Mouse (Mus musculus): ENCODE data around the gene Hira.
"Not testable (repeated sequence)": the region's sequence is repeated elsewhere in the genome, so short reads cannot be mapped to it uniquely, and the experiment has no call there.

Hira gene

DNA sequence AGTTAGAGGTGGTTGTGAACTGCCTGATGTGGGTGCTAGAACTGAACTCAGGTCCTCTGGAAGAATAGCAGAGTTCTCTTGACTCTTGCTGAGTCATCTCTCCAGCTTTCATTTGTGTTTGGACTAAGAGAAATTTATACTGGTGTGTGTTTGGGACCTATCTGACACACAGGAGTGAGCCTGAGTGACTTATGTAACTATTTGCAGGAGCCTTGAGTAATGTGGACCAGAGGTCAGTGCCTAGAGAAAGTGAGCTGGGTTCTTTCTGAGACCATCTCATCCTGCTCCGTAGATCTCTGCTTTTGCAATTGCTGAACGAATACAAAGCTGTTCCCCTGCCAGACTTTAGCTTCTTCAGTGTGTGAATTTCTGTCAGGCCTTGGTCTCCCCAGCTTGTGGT lies 44.9 kb downstream of the Hira start:
- no peak for DNase-seq (ENCODE audit: low spot score in 2 of 2)

DNA sequence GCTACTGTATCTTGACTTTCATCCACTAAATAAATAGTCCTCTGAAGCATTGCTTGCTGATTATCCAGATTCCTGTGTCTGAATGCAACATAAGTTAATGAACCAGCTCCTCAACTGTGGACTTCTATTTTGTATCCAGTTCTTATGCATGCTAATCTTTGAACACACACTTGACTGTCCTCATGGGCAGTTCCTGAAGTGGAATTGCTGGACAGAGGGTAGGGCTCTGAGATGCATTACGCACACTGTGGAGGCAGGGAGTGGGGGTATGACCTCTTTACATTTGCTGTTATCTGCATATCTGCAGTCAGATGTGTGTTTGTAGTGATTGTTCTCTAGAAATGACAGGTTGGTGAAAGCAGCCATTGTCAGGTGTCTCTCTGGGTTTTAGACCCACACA lies 51.1 kb downstream of the Hira start:
- DNase-seq (ENCODE audit: low spot score in 2 of 2): no peak

DNA sequence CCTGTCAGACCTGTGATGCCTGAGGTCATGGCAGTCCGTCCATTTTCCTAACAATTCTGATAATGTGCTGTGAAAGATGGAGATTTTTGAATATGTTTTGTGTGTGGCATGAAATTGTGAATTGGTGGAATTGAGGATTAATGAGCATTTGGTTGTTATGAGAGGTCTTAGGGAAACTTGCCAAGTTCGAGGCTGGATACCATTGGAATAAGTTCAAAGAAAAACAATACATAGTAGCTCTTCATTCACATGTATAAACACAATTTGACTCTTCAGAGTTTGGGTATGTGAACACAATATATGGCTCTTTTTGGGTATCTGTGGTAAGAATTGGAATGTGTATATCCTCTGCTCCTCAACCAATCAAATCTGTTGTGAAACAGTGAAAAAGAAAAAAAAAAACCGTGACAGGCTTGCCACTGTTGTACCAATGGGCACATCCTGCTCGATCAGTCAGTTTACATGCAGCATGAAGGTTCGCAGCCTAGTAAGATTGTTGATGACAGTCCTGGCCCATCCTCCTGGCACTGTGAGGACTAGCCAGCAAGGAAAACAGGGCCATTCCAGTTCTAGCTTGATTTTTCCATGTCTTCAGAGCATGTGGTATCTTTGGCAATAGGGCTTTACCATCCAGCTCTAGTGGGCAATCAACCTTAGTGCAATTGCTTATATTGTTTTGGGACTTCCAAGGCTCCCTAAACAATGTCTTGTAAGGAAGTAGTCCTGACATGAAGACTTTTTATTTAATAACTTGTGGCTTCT lies 61.7 kb downstream of the Hira start:
- no peak for DNase-seq (ENCODE audit: low spot score in 2 of 2)

DNA sequence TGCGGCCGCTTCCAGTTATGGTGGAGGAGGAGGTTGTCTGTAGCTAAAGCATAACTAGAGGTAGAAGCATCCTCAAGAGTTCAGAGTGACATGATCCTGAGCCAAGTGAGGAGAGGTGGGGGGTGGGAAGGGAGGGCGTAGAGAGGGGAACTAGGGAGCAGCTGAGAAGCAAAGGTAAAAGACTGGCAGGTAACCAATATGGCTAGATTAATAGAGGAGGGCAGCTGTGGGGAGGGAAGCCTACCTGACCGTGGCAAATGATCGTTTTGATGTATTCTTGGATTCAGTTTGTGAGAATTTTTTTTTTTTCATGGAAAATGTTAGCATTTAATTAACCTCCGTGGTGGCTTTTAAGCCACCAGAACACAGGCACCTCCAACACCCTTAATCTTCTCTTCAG lies 67.1 kb downstream of the Hira start:
- no peak for DNase-seq (ENCODE audit: low spot score in 2 of 2)

DNA sequence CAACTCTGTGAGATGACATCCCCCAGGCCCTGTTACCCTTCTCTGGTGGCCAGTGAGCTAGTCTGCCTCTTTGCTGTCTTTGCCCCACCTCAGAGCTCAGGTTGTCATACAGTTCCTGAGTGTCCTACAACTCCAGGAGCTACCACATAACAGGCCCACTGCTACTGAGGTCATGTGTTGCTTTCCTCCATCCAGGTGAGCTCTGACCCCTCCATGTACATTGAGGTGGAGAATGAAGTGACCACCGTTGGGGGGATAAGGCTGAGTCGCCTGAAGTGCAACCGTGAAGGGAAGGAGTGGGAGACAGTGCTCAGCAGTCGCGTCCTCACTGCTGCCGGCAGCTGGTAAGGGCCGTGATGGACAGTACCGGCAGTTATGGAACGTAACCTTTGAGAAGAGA lies 72.1 kb downstream of the Hira start:
- no peak for DNase-seq (ENCODE audit: low spot score in 2 of 2)

DNA sequence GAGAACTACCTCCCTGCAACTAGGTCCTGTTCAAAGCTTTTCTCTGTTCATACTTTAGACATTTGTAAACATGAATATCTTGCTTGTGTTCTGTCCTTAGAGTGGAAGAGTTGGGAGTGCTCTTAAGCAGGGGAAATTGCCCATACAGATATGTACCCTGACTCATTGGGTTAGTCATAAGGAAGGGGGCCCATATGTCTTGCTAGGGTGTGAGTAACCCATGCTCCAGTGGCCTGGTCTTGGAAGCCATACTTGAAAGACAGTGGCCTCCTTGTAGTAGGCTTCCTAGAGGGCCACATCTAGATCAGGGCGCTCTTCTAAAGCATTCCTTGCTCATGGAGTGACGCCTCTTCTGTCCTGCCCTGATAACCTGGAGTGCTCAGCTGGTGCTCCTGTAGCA lies 73.5 kb downstream of the Hira start:
- no peak for DNase-seq (ENCODE audit: low spot score in 2 of 2)

DNA sequence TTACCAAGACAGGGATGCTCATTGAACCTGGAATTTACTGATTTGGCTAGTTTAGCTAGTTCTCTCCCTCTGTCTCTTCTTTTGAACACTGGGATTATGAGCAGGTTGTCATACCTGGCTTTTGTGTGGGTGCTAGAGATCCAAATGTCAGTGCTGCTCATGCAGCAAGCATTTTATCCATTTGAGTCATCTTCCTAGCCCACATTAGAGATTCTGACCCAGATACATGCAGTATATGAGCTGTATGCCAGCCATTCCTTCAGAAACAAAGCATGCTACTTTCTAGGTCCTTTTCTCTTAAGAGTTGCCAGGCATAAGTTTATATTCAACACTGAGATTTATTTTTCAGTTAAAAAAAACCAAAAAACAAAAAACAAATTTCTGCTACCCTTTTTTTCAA lies 76.0 kb downstream of the Hira start:
- DNase-seq (ENCODE audit: low spot score in 2 of 2): no peak

DNA sequence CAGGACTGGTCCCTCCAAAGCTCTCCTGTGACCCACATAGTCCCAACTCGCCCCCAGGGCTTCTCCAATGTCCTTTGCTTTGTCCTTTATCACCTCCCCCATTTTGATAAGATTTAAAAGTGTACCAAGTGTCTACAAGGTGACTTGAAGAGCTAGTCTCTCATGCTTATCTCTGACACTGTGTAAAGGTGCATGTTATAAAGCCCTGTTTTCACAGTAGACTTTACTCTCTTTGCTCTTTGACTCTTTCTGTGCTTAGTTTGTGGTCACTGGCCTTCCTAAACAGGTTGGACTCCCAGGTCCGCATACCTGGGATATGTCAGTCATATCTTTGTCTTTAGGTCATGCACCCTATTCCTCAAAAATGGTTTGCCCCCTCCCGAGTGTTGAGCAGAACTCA lies 78.2 kb downstream of the Hira start:
- DNase-seq (ENCODE audit: low spot score in 2 of 2): no peak

DNA sequence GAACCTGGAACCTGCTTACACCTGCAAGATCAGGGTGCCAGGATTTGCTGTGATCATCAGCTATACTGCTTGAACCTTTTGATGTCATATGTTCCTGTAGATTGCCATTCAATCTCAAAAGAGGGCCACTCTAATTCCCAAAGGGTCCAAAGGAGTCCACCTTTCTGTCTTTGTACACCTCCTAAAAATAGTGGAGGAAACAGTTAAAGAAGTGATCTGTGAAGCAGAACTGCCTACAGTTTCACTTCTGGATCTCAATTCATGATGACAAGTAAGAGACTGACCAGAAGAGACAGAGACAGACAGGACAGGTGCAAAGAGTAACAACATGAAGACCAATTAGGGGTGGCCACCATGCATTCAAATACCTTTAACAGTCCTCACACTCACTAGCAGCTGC lies 86.6 kb downstream of the Hira start:
- no peak for DNase-seq (ENCODE audit: low spot score in 2 of 2)

DNA sequence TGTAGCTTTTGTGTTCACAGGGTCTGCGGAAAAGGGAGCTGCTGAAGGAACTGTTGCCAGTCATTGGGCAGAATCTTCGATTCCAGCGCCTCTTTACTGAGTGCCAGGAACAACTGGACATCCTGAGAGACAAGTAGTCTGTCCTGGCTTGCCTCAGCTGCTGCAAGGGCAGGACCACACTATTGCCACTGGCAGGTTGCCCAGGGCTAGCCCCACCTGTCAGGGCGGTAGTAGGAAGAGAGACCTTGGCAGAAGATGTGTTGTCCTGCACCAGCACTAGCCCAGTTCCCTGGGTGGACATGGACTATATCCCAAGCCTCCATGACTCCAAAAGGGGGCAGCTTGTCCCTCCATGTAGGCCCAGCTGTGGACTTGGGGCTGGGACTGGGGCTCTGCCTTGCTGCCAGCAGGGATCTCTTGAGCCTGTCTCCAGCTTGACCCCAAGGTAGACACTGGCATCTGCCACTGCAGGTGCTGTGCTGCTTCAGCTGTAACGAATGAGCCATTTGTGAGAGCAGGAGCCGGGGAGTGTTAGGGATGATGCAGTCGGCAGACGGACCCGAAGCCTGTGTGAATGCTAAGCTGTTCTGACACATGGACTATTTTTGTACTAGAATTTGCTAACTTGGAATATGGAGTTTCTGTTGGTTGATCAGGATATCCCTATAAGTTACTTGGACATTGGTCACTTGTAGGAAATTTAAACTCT lies 92.7 kb downstream of the Hira start:
- DNase-seq (ENCODE audit: low spot score in 2 of 2): no peak

DNA sequence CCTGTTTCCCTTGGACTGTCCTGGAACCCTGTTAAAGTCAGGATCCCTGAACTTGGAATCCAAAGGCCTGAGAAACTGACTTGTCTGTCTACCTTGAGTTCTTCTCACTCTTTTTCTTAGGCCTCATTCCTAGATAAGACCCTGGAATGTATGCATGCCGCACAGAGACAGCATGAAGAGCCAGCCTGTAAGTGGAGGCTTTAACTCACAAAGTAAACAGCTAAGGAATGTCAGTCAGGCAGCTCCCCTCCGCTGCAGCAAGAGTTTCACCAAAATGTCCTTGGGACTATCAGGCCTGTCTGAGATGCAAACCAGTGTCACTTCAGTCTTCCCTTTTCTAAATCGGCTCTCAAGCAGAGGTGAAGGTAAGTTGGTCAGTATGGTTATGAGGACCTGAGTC lies 94.0 kb downstream of the Hira start:
- DNase-seq (ENCODE audit: low spot score in 2 of 2): no peak

DNA sequence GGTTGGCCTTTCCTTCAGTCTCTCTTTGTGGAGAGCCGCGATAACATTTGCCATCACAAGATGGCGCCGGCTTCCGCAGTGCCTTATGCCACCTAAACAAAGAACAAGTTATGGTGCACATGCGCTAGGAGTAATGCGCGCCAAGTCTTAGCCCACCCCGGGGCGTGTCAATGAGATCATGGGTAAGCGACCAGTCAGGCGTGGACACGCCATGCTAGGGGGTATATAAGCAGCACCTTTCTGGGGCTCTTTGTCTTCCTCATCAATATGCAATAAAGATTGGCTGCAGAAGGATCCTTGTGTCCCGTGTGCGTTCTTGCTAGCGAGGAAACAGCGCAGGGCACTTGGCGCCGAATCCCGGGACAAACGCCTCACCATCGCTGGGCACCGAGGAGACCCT lies 98.8 kb downstream of the Hira start:
- DNase-seq (ENCODE audit: low spot score in 2 of 2): not testable (repeated sequence)

DNA sequence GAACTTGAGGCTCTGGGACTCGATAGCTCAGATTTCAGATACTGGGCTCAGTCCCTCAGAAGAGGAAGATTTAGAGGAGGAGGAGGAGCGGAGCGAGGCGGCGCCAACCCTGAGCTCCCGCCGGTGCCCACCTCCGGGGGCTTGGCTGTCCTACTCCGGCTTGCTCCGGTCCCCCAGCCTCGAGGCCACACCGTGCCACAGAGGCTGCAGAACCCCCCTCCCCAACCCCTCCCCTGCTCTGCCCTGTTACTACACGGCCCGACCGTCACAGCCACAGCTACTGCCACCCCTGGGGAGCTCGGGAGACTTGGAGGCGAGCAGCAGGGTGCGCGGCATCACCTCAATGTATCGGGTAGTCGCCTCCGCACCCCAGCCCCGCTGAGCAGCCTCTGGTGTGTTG lies 99.5 kb downstream of the Hira start:
- DNase-seq (ENCODE audit: low spot score in 2 of 2): no peak

DNA sequence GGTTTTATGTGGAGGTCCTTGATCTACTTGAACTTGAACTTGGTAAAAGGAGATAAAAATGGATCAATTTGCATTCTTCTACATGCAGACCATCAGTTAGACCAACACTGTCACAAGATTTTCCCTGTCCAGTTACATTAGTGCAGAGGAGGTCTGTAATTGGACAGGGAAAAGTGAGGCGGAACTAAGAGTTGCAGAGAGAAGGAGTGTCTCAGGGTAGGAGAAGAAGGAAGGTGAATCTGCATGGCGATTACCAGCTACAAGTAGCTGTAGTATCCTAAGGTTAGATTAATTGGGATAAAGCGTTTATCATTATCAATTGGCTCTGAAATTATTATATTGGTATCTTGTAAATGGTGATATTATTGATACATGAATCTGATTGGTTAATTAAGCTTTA lies 109.5 kb downstream of the Hira start:
- DNase-seq (ENCODE audit: low spot score in 2 of 2): no peak

DNA sequence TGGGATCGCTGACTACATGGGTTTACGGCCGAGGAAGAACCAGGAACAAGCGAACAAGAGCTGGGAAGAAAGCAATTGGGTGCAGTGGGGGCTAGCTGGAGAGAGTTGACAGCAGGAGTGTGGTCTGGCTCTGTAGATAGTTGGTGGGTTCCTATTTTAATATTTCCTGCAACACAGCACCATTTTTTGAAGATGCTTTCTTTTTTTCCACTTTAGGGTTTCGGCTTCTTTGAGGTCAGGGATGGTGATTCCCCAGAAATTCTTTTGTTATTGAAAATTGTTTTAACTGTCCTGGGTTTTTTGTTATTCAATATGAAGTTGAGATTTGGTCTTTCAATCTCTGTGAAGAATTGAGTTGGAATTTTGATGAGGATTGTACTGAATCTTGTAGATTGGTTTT lies 110.0 kb downstream of the Hira start:
- DNase-seq (ENCODE audit: low spot score in 2 of 2): no peak

DNA sequence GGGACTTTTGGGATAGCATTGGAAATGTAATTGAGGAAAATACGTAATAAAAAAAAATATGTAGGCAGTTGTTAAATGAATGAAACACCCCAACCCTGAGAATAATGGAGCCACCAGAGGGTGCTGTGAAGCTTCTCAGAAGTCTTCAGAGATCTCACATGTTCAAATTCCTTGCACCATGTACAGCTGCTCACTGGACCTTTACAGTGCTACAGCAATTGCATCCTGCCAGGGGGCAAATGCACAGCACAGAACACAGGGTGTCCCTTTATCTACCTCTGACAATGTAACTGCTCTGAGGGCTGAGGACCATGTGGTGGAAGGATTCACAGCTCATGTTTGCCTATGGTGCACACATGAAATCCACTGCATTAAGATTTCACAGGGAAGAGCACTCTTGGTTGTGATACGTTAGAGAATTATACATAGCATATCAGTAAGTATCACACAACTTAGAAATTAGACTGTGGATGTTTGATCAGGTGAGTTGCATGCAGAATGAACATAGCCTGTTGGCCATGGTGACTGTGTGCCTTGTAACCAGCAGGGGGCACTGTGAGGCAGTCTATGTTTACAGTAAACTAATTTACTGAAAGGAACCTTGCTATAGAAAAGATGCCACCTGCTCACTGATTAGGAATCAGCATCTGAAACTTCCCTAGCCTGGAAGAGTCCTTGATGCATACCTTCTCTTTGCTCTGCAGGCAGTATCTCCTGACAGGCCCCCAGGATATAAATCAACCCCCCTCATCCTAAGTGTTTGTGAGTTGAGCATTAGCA lies 126.0 kb downstream of the Hira start:
- DNase-seq (ENCODE audit: low spot score in 2 of 2): not testable (repeated sequence)

DNA sequence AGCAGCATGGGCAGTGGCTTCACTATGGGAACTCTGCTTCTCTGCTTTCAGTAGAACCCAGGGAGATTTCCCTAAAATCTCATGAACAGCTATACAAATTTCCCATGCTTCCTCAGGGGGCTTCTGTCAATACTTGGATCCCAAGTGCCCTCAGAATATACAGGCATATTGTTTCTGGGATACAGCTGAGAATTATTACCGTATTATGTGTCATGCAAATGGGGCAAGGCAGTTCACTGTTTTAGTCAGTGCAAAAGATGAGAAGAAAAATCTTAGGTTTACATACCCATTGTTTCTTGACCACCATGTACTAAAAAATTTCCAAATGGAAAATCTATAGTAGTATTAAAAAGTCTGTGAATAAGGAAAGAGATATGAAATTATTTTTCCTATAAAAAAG lies 126.9 kb downstream of the Hira start:
- DNase-seq (ENCODE audit: low spot score in 2 of 2): no peak

DNA sequence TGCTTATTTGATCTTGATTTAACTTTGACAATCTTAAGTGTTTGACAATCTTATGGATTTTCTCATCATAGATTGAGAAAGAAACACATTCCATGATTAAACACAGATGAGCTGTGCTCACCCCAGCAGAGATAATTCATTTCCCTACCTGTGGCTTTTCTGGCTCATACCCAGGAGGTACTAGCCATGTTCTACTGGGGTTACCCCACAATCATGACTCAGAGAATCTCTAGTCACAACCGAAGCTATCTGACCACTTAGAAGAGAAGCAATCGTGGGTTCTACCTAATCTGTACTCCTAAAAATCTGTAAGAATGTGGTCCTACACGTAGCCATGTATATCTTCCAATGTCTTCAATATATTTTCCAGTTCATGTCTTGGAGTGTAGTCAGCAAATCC lies 128.5 kb downstream of the Hira start:
- no peak for DNase-seq (ENCODE audit: low spot score in 2 of 2)

DNA sequence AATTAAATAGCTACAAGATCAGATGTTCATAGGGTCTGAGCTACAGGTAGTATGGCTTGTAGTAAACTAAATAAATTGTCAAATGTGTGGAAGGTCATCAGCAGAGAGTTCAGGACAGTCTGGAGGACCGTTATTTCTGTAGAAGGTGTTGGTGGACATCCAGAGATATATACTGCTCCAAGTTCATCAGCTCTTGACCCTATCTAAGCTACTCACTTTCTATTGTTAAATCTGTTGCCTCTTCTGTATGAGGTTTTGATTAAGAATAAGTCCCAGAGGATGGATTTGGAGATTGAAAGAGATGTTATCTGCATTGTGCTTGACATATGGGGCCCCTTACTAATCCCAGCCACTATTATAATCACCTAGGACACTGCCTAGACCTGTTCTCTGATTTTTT lies 129.9 kb downstream of the Hira start:
- no peak for DNase-seq (ENCODE audit: low spot score in 2 of 2)

DNA sequence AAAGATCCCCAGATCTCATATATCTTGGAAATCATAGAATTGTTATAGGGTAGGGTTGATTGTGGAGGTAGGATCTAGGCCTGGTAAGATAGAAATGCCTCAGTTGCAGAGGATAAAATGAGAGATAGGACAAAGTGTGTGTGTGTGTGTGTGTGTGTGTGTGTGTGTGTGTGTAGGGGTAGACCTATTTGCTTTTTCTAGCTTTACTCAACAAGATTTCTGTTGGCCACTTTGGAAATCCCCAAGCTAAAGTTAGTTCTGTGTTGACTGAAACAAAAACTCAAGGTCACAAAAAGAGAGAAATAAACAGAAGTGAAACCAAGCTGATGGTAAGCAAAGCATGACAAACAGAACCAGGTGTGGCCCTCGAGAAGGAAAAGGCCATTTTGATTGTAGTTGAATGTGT lies 130.4 kb downstream of the Hira start:
- not testable (repeated sequence) for DNase-seq (ENCODE audit: low spot score in 2 of 2)

DNA sequence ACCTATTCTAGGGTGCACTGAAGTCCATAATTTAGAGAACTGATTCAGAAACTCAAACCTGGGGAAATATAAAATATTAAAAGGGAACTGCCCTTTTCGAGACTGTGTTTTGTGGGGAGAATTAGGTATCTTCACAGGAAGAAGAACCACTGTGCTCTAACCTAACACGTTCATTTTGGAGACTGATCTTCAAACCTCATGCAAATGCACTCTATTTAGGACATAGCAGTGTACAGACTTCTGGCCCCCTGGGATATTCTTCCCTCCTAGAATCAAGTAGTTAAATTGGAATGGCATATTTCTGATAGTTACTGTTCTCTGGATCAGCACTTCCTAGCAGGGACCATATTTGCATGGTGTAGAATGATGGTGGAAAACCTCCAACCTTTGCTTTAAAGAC lies 133.9 kb downstream of the Hira start:
- no peak for DNase-seq (ENCODE audit: low spot score in 2 of 2)

DNA sequence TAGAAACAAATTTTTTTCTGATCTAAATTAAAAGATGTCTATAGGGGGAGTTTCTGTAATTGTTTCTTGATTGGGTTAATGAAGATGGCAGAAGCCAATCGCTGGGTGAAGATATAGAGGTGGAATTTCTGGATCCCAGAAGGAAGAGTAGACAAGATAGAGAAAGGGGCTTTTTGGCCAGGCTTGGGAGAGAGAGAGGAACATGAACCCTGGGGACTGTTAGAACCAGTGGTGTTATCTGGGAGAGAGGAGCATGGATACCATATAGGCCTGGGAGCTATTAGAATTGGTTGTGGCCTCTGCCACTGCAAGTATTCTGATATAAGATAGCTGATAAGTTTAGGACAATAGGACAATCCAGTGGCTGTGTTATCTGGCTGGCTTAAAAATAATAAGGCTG lies 136.7 kb downstream of the Hira start:
- DNase-seq (ENCODE audit: low spot score in 2 of 2): no peak

DNA sequence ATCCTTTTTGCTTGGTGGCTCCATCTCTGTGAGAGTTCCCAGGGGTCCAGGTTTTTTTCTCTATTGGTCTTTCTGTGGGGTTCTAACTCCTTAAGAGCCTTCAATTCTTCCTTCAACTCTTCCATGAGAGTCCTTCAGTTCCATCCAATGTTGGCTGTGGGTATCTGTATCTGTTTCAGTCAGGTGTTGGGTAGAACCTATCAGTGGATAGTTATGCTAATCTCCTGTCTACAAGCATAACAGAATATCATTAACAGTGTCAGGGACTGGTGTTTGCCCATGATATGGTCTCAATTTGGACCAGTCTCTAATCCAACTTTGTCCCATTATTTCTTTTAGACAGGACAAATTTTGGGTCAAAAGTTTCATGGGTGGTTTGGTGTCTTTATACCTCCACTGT lies 137.8 kb downstream of the Hira start:
- DNase-seq (ENCODE audit: low spot score in 2 of 2): no peak

Data from frontal cortex, postnatal 25 days (tissue).